Mouse (Mus musculus) right cerebral cortex, postnatal 10 days (tissue): ENCODE measurements around the gene Asb16.

Experiments used
- DNase-seq, 2 experiments: peaks; one replicate each; pipeline ENCODE4 v3.0.0; 2021; ENCODE audit warnings: low spot score in 2 of 2

Gene Asb16

GRCm38 (mm10) chr11:102287485-102287884, 18.9 kb downstream of the Asb16 start:
- DNase-seq = no peak

DNA sequence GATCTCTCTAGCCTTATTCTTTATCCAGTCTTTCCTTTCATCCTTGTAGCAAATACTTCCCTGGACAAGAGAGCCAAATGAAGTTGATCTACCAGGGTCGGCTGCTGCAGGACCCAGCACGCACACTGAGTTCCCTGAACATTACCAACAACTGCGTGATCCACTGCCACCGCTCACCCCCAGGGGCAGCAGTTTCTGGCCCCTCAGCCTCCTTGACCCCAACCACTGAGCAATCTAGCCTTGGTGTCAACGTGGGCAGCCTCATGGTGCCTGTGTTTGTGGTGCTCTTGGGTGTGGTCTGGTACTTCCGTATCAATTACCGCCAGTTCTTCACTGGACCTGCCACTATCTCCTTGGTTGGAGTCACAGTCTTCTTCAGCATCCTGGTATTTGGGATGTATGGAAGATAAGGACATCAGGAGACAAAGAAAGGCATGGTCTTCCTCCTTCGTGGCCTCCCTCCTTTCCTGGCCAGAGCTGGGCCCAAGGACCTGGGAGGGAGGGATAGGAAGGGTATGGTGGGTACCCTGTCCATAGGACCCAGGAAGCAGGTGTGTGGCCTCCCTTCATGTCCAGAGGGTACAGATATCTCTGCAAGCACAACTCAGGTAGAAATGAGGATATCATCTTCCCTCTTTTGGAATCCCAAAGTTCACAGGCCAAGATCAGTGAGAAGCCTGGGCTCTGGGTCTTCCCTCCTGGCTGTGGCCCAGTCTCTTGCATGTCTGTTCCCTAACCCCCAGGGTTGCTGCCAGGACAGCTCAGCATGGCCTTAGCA, 19.7 kb downstream of the Asb16 start:
- no peak for DNase-seq

- DNase-seq = no peak
These were observed 20.4 kb downstream of the Asb16 start for GRCm38 (mm10) chr11:102288913-102289312.

- no peak for DNase-seq
These were observed 21.1 kb downstream of the Asb16 start for GRCm38 (mm10) chr11:102289511-102290100.

DNA sequence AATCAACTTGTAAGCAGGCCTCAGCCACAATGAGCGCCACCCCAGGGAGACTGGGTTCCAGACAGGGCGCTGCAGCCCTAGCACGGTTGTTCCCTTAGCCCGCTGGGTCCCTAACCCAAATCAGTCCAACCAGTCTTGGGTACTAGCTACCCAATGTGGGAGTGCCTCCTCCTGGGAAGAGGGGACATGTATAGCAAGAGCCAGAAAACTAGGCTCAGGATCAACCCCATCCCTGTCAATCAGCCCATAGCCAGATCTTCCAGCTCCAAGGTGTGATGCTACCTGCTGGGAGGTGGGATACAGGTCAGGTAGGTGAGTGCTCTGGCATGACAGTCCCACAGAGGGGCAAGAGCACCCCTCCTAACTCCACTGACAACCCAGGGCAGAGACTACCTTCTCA, 21.6 kb downstream of the Asb16 start:
- DNase-seq = no peak

DNA sequence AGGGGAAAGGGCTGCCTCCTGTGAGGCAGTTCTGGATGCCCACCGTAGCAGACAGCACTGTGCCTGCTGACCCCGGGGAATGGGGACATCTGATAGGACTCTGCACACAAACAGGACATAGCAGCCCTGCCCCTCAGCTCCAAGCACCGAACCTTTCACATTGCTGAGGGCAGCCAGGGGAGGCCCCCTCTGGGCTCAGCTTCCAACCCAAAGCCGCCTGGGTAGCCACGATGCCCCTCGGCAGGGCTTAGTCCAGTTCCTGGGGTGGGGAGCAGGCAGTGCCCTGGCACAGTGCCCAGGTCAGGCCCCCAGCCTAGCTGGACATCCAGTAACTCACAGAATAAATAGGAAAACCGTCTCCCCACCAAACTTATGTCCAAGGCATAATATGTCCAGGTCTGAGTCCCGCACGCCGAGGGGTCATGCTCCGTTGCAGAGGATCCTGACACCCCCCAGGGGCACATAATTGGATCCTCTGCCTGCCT, 22.6 kb downstream of the Asb16 start:
- no peak for DNase-seq

DNA sequence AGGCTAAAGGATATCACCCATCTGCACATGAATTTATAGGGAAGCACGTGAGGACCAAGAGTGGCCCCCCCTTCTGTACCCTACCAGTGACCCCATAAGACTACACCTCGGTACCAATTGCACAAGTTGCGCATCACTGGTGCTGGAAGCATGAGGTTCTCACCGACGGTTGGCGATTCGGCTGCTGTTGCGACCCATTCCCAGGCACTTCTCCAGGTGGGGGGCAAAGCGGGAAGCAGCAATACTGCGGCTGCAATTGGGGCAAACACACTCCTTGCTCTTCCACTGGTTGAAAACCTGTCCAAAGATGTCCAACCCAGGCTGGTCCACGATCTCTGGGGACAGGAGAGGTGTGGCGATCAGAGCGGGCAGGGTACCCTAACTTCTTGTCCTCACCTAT, 25.4 kb downstream of the Asb16 start:
- DNase-seq = no peak

- no peak for DNase-seq
These were observed 25.9 kb downstream of the Asb16 start for GRCm38 (mm10) chr11:102294416-102294815.

- peak in 1 of 2 experiments; percentile 56 for DNase-seq
These were observed 26.5 kb downstream of the Asb16 start for GRCm38 (mm10) chr11:102294887-102295597.

- DNase-seq = peak in 1 of 2 experiments; percentile 60
These were observed 27.3 kb downstream of the Asb16 start for GRCm38 (mm10) chr11:102295598-102296471.

- DNase-seq = peak; percentile 99
These were observed 28.2 kb downstream of the Asb16 start, which contains the start of gene Atxn7l3 for GRCm38 (mm10) chr11:102296491-102297472. Gene Atxn7l3, minus strand, starts transcription at chr11:102296631.

- no peak for DNase-seq
These were observed 29.3 kb downstream of the Asb16 start for GRCm38 (mm10) chr11:102297577-102298556.

DNA sequence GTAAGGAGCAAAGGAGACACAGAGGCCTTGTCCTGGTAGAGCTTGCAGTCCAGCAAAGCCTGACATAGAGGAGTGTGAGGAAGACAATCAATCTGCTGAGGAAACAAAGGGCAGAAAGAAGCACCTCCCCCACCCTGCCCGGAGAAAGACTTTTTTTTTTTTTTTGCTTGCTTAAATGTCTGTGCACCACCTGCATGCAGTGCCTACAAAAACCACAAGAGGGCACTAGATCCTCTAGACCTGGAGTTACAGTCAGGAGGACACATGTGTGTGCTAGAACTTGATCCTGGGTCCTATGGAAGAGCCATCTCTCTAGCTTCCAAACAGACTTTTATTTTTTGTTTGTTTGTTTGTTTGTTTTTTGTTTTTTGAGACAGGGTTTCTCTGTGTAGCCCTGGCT, 31.3 kb downstream of the Asb16 start:
- peak in 1 of 2 experiments; percentile 66 for DNase-seq

- DNase-seq = no peak
These were observed 35.6 kb downstream of the Asb16 start for GRCm38 (mm10) chr11:102304141-102304540.

GRCm38 (mm10) chr11:102305359-102305758, 36.8 kb downstream of the Asb16 start:
- no peak for DNase-seq

GRCm38 (mm10) chr11:102308104-102308503, 39.6 kb downstream of the Asb16 start:
- DNase-seq = no peak

DNA sequence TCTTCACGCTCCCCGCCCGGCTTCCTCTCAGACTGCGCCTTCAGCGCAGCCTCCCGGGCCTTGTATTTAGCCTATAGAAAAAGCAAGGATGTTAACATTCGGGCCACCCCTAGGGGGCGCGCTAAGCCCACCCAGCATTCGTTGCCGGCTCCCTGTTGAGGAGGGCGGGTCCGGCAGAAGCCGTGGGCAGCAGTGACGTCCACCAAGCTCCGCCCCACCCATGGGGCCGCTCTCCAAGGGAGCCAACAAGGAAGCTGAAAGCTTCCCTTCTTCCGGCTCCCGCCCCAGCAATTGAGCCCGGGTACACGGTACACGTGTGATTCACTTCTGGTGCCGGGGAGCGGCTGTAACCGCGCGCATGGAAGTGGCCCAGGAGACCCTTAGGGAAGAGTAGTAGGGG, 40.4 kb downstream of the Asb16 start:
- DNase-seq = peak; percentile 97 to 98

GRCm38 (mm10) chr11:102309821-102310617, 41.5 kb downstream of the Asb16 start:
- DNase-seq = peak in 1 of 2 experiments; percentile 56
